Mouse (Mus musculus) adrenal gland, postnatal 4 days (tissue): ENCODE data around the gene Figla. TPM values are rescaled to one million over a fixed set of nuclear protein-coding genes. Genes with fewer than 3 reads are reported as not detected.

Source experiments
- DNase-seq, 2 experiments: peaks; one replicate each; pipeline ENCODE4 v3.0.0; 2021 to 2022; ENCODE audit warnings: low spot score in 2 of 2, mixed read lengths in 2 of 2
- total RNA-seq, 2 experiments: library from RNA; stranded (reverse); gene quantifications; 2 replicates each; pipeline ENCODE4 v1.2.3; 2021

Figla gene
- total RNA-seq, 2 experiments from 2014 or later, result not detected

- no peak for DNase-seq
These were observed 12.2 kb downstream of the Figla start for GRCm38 (mm10) chr6:86028150-86028549.

GRCm38 (mm10) chr6:86028601-86029322 is 12.8 kb downstream of the Figla start, which contains the start of gene Add2:
TSS of gene Add2 (plus strand) at chr6:86028681.
- no peak for DNase-seq

- no peak for DNase-seq
These were observed 13.3 kb downstream of the Figla start for GRCm38 (mm10) chr6:86029323-86029713.

- no peak for DNase-seq
These were observed 15.6 kb downstream of the Figla start for GRCm38 (mm10) chr6:86031527-86031926.

- no peak for DNase-seq
These were observed 17.7 kb downstream of the Figla start for GRCm38 (mm10) chr6:86033635-86034034.

- no peak for DNase-seq
These were observed 22.9 kb downstream of the Figla start for GRCm38 (mm10) chr6:86038901-86039300.

GRCm38 (mm10) chr6:86040140-86040539 is 24.2 kb downstream of the Figla start:
- DNase-seq, result no peak

GRCm38 (mm10) chr6:86047510-86047909 is 31.5 kb downstream of the Figla start:
- DNase-seq, result no peak

- no peak for DNase-seq
These were observed 32.5 kb downstream of the Figla start for GRCm38 (mm10) chr6:86048509-86048908.

GRCm38 (mm10) chr6:86050586-86051268 is 34.8 kb downstream of the Figla start:
- DNase-seq, result no peak

- no peak for DNase-seq
These were observed 36.1 kb downstream of the Figla start for GRCm38 (mm10) chr6:86052032-86052459.

- no peak for DNase-seq
These were observed 36.6 kb downstream of the Figla start for GRCm38 (mm10) chr6:86052556-86052955.

- DNase-seq, result no peak
These were observed 37.1 kb downstream of the Figla start for GRCm38 (mm10) chr6:86053099-86053498.

GRCm38 (mm10) chr6:86053594-86053993 is 37.6 kb downstream of the Figla start:
- DNase-seq, result no peak

GRCm38 (mm10) chr6:86058475-86058874 is 42.5 kb downstream of the Figla start:
- DNase-seq, result no peak

GRCm38 (mm10) chr6:86059151-86059853 is 43.3 kb downstream of the Figla start:
- DNase-seq, result no peak

GRCm38 (mm10) chr6:86060170-86060569 is 44.2 kb downstream of the Figla start:
- DNase-seq, result no peak

- DNase-seq, result no peak
These were observed 46.3 kb downstream of the Figla start for GRCm38 (mm10) chr6:86062226-86062625.

GRCm38 (mm10) chr6:86062684-86063083 is 46.7 kb downstream of the Figla start:
- DNase-seq, result no peak

- no peak for DNase-seq
These were observed 48.5 kb downstream of the Figla start for GRCm38 (mm10) chr6:86064318-86065016.

GRCm38 (mm10) chr6:86066727-86067126 is 50.8 kb downstream of the Figla start:
- DNase-seq, result no peak
